Mouse (Mus musculus): ENCODE results near the gene Htr6.

DNA sequence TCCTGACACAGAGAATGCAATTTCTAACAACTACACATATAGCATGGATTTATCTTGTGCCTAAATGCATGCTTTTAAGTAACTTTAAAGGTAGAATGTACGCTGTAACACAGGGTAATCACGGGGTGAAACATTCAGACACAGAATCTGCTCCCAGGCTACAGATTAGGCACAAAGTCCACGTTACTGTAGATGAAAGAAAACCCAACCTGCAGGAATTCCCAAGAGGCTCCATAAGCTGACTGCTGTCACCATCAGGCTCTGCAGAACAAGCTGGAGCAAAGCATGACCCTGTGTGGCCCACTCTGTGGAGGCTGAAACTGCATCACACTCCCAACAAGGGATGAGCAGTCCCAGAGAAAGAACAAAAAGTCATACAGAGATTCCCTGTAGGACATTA, 37.1 kb upstream of the Htr6 start:
- TF ChIP-seq POLR2A (IDR thresholded peaks at IDR 0.05; ENCODE audit: low read depth, low read length) = no peak
- TF ChIP-seq CTCF (IDR thresholded peaks at IDR 0.05; ENCODE audit: borderline replicate concordance, insufficient read depth, low read length) = no peak

Data from embryonic fibroblast, embryonic 13.5 days (primary cell).